Mouse (Mus musculus): Measurements from ENCODE around the gene Smap1.
A peak's percentile ranks its signal among the peaks of the same experiment; 100 is the strongest.
"Not testable (repeated sequence)": the region's sequence is repeated elsewhere in the genome, so short reads cannot be mapped to it uniquely, and the experiment has no call there.

Smap1 gene

DNA sequence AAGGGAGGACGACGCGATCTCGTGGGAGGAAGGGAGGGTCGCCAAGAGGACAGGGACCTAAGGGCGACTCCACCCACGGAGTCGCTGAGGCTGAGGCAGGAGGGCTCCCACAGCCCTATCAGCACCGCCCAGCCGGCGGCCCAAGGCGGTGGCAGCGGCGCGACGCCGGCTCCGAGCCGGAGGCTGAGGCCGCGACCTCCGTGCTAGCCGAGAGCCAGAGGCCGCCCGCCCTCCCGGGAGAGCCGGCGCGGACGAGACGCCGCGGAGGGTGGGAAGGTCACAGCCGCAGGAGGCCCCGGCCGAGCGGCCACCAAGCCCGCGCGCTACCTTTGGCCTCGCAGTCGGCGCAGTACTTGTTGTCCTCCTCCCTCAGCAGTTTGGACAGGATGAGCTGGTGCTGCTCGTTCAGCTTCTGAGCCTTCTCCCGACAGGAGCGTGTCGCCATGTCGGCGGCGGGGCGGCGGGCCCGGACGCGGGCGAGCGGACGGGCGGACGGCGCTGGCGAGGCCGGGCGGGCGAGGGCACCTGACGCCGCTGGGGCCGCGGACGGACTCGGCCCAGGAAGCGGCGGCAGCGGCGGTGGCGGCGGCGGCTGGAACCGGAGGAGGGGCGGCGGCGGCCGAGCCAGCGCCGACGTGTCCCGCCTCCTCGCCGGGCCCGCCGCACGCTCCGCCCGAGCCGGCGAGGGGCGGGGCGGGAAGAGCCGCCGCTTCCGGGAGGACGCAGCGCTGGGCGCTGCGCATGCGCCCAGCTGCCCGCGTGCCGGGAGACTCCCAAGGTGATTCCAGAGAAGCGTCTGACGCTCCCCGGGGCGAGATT lies at the start of gene Smap1:
Smap1 (minus strand) TSS at position 607 of the 819 bp plus-strand sequence.
- DNase-seq (ENCODE audit: low spot score in 2 of 2), result peak; percentile 59 to 72

DNA sequence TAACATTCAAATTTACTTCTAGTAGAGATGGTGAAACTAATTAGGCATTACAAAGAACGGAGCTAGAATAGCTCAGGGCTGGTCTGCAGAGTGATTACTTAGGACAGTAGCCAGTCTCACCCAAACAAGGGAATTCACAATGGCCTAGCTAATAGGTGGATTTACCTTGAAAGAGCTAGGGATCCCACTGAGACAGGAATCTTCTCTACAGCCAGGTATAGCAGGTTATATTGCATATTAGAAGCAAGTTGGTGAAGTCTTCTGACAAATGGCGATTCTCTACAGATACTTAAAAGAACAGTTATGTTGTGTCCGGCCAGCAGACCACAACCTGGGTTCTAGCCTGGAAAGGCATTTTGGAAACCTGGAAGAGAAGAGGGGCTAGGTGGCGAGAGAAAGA lies 49.0 kb upstream of the Smap1 start:
- not testable (repeated sequence) for DNase-seq (ENCODE audit: low spot score in 2 of 2)

GRCm38 (mm10) chr1:23968027-23968725 lies 46.1 kb upstream of the Smap1 start:
- DNase-seq (ENCODE audit: low spot score in 2 of 2), result no peak

GRCm38 (mm10) chr1:23966226-23966625 lies 44.1 kb upstream of the Smap1 start:
- DNase-seq (ENCODE audit: low spot score in 2 of 2), result peak; percentile 49 to 67

GRCm38 (mm10) chr1:23959415-23959732 lies 37.3 kb upstream of the Smap1 start:
- DNase-seq (ENCODE audit: low spot score in 2 of 2), result no peak

DNA sequence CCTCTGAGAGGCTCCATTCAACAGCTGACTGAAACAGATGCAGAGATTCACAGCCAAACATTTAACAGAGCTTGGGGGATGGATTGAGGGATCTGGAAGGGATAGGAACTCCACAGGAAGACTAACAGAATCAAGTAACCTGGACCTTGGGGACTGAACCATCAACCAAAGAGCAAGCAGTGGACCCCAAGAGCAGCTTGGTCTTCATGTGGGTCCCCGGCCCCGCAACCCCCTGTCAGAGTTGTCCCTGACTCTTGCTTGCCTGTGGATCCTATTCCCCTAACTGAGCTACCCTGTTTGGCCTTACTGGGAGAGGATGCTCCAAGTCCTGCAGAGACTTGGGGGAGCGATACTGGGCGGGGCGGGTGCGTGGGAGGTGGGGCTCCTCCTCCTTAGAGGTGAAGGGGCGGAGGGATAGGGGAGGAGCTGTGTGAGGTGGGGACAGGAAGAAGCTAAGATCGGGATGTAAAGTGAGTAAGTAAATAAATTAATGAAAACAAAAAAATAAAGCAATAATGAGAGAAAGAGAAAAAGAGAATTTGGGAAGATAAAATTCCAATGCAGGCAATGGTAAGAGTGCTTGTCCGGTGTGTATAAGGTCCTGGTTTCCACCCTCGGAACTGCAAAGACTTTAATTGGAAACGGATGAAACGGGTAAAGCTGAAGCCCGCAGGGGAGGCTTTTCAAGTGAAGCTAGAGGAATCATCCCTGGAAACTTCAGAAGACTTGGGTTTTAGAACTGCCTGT lies 36.7 kb upstream of the Smap1 start:
- DNase-seq (ENCODE audit: low spot score in 2 of 2), result peak in 1 of 2 experiments; percentile 3

DNA sequence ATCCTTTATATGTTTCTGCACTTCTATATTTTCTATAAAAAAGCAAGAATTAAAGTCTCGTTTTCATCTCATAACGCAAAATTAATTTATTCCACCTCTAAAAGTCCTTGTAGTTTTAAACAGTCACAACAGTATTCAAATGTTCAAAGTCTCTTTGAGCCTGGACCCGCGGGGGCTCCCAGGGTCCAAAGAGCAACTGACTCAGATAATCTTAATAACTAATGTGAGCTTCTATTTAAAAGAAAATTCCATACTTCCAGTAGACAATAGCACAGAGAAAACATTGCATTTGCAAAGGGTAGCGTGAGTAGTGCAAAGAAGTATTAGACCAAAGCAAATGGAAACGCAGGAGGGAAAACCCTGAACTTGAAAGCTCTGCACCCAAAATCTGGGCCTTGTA lies 36.0 kb upstream of the Smap1 start:
- no peak for DNase-seq (ENCODE audit: low spot score in 2 of 2)

DNA sequence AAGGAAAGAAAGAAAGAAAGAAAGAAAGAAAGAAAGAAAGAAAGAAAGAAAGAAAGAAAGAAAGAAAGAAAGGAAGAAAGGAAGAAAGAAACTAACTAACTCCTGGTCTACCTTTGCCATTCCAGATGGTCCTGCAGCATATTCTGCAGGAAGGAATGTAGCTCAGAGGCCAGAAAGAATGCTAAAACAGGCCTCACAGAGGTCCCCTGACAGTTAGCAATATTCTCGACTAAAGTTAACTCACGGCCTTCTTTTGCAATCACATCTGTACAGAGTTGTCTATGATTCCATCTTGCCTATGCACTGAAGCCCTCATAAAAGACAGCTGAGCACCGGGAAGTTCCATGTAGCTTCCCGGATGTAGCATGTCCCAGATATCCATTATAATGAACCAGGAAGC lies 33.4 kb upstream of the Smap1 start:
- no peak for DNase-seq (ENCODE audit: low spot score in 2 of 2)

- DNase-seq (ENCODE audit: low spot score in 2 of 2), result no peak
Observed at GRCm38 (mm10) chr1:23953921-23954320, 31.8 kb upstream of the Smap1 start.

DNA sequence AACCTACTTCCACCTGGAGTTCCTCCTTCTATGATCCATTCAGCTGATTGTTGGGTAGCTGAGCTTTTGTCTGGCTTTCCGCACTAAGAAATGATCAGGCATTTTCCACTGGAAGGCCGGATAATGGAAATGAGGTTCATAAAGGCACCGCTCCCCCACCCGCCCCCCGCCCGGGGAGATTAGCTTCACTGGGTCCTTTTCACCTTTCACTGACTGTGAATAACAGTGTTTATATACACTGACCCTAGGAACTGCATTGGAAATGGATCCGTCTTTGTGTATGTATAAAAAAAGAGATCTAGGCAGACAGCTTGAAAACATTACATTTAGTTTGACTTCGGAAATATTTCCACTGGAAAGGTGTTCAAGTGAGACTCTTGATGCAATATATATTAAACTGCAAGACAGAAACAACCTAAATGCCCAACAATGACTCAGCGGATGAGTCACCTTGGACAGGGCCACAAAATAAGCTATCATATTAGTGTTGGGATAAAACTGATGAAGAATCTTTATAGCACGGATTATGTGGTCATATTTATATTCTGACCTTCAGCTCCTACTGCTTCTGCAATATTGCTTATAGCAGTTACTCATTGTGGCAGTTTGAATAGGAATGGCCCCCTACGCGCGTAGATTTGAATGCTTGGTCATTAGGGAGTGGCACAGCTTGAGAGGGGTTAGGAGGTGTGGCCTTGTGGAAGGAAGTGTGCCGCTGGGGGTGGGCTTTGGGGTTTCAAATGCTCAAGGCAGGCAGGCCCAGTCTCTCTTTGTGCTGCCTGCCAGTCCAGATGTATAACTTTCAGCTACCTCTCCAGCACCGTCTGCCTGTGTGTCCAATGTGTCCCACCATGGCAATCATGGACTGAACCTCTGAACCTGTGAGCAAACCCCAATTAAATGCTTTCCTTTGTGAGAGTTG lies 26.9 kb upstream of the Smap1 start:
- DNase-seq (ENCODE audit: low spot score in 2 of 2), result no peak

- DNase-seq (ENCODE audit: low spot score in 2 of 2), result no peak
Observed at GRCm38 (mm10) chr1:23948290-23948689, 26.2 kb upstream of the Smap1 start.

DNA sequence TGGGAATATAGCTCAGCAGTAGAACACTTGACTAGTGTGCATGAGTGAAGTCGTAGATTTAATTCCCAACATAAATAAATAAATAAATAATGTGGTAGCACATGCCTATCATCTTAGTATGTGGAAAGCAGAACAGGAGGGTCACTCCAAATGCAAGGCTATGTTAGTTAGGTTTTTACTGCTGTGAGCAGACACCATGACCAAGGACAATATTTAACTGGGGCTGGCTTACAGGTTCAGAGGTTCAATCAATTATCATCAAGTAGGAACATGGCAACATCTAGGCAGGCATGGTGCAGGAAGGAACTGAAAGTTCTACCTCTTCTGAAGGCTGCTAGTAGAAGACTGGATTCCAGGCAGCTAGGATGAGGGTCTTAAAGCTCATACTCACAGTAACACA lies 22.0 kb upstream of the Smap1 start:
- DNase-seq (ENCODE audit: low spot score in 2 of 2), result no peak

DNA sequence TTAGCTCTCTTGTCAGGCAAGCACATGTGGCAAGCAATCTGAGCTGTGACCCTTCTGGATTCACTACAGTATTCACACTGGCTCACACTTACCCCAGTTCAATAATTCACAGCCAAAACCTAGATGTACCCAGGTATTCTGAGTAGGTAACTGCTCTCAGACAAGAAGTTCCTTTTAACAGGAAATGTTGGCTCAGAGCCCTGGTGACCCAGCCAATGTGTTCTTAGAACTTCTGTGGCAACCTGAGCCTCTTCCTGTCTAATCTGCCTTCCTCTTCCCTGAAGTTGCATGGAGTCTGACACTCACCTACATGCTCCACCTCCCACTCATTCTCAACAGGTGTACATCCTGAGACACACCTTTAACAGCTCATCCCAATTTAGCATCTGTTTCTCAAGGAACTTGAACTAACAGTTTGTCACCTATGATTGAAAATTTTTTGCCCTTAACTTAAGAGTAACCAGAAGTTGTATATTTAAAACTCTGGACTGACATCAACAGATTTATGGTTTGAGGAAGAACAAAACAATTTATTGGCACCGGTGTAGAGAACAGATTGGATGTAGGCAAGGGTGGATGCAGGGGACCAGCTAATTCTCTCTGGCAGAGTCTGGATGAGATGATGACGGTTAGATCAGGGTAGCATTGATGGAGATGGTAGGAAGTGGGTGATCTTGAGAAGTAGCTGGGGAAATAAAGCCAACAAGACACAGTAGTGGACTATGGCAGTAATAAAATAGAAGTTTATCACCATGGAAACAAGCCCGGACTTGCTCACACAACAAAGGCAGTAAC lies 21.2 kb upstream of the Smap1 start:
- no peak for DNase-seq (ENCODE audit: low spot score in 2 of 2)

DNA sequence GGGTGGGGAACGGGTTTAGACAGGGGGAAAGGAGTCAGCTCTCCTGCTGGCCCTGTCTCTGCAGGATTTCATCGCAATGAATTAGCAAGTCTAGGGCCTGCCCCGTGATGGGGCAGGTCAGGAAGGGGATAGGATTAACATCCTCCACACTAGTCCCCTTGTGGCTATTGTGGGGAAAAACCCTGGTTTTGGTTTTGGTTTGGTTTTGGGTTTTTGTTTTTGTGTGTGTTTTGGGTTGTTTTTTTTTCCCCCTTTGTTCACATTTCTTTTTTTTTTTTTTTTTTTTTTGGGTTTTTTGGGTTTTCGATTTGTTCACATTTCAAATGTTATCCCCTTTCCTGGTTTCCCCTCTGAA lies 13.3 kb upstream of the Smap1 start:
- DNase-seq (ENCODE audit: low spot score in 2 of 2), result no peak

DNA sequence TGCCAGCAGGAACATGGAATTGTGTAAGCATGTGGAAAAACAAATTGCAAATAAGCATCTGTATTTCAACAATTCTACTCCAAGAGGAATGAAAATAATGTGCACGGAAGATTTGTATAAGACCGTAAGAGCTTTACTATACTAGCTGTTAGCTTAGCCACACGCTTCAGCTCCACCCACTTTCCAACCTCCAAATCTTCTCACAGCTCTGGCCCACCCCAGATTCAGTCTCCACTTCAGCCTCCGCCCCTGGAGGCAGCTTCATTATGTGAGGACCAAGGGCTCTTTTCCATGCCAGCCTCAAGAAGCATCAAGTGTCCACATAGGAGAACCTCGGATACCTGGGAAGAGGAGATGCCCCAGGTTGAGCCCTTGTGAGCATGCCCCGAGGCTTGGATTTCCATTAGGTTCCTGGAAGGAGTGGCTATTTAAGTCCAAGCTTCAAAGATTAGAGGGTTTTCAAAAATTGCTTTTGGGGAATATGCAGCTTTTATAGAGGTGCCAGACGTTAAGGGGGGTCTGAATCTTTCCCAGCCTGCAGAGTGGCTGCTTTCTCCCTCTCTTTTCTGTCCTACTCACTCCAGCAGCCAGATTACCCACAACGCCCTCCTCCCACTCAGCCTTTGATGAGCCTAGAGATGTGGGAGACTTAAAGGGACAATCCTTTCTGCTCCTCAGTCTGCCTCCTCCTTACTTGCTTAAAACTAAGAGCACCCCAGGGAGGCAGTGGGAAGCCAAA lies 12.7 kb upstream of the Smap1 start:
- no peak for DNase-seq (ENCODE audit: low spot score in 2 of 2)

- no peak for DNase-seq (ENCODE audit: low spot score in 2 of 2)
Observed at GRCm38 (mm10) chr1:23929410-23929809, 7.3 kb upstream of the Smap1 start.

- DNase-seq (ENCODE audit: low spot score in 2 of 2), result no peak
Observed at GRCm38 (mm10) chr1:23928371-23928770, 6.3 kb upstream of the Smap1 start.

DNA sequence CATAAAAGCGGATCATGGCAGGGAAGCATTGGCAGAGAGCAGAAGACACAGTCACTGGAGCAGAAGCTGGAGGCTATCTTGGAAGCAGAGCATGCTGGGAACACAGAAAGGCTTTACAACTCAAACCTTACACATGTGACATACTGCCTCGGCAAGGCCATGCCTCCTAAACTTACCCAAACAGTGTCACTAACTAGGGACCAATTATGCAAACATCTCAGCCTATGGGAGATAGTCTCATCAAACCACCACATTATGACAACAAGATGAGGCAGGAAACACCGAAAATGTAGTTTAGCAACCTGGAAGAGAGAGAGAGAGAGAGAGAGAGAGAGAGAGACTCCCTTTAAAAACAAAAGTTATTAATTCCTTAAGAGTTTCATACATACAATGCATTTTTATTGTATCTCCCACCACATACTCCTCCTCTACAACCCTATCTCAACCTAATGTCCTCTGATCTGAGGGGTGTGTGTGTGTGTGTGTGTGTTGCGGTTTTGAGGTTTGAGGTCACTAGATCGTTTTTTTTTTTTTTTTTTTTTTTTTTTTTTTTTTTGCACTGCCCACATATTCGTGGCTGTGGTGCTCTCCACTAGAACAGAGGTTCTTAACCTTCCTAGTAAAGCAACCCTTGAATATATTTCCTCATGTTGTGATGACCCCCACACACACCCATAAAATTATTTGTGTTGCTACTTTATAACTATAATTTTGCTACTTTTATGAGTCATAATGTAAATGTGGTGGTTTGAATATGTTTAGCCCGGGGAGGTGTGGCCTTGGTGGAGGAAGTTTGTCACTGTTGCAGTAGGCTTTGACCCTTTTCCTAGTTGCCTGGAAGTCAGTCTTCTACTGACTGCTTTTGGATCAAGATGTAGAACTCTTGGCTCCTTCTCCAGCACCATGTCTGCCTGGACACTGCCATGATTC lies 1.9 kb upstream of the Smap1 start:
- no peak for DNase-seq (ENCODE audit: low spot score in 2 of 2)

DNA sequence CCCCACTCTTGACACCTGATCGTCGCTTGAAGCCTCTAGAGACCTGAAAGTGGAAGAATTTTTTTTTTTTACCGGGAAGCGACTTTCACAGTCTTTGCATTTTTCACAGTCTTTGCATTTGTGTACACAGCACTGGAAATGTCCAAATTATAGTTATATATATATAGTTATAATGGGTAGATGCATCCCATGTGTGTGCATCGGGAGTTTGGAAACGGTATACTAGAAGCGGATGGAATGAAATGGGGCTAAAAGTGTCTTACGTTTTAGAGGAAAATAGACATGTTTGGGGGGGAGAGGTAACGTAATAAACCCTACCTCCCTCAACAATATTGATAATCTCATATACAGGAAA lies 390 bp upstream of the Smap1 start:
- no peak for DNase-seq (ENCODE audit: low spot score in 2 of 2)

Measured in spleen, postnatal 14 days (tissue).